Mouse (Mus musculus) layer of hippocampus, adult 2 months (tissue): ENCODE measurements around the gene Ago4. TPM values are rescaled to one million over a fixed set of nuclear protein-coding genes. Genes with fewer than 3 reads are reported as not detected.

Experiments
- DNase-seq, 2 experiments: peaks; one replicate each; pipeline ENCODE4 v3.0.0; 2022; ENCODE audit warnings: low spot score in 2 of 2
- H3K27ac ChIP-seq: fragments of 200-600 bp; 2 replicates; pipeline ENCODE4 v1.8.1; 2022
- H3K4me3 ChIP-seq: fragments of 200-600 bp; 2 replicates; pipeline ENCODE4 v1.8.1; 2022; ENCODE audit warnings: mild to moderate bottlenecking
- CTCF ChIP-seq: fragments of 200-600 bp; conservative IDR thresholded peaks from 2 replicates; pipeline ENCODE4 v1.8.1; 2022; ENCODE audit warnings: antibody characterized with exemption, mild to moderate bottlenecking, moderate library complexity
- total RNA-seq, 2 experiments: library from RNA; stranded (reverse); gene quantifications; 2 replicates each; pipeline ENCODE4 v1.2.3; 2021

Ago4 gene
- total RNA-seq, 2 experiments from 2014 or later = 7.5 to 9.5 TPM

GRCm38 (mm10) chr4:126508110-126508899 is 25.0 kb downstream of the Ago4 start:
- no peak for DNase-seq
- Histone ChIP-seq H3K4me3 (no peak overlapping the region), H3K27ac (no peak overlapping the region)
- TF ChIP-seq CTCF = no peak

DNA sequence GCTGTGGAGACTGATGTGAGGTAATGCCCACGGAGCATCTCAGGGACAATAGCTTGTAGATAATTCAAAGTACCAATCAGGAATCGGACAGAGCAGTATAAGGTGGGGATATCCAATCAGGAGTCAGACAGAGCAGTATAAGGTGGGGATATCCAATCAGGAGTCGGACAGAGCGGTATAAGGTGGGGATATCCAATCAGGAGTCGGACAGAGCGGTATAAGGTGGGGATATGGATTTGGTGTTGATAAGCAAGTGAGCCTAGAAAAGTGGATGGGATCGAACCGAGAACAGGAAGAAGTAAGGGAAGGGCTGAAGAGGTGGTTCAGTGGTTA is 30.3 kb downstream of the Ago4 start:
- no peak for DNase-seq
- no peak for TF ChIP-seq CTCF
- Histone ChIP-seq H3K27ac (no peak overlapping the region), H3K4me3 (no peak overlapping the region)

- Histone ChIP-seq H3K4me3 (no peak overlapping the region), H3K27ac (no peak overlapping the region)
- no peak for DNase-seq
- no peak for TF ChIP-seq CTCF
Observed at GRCm38 (mm10) chr4:126502141-126502976, 30.9 kb downstream of the Ago4 start.

DNA sequence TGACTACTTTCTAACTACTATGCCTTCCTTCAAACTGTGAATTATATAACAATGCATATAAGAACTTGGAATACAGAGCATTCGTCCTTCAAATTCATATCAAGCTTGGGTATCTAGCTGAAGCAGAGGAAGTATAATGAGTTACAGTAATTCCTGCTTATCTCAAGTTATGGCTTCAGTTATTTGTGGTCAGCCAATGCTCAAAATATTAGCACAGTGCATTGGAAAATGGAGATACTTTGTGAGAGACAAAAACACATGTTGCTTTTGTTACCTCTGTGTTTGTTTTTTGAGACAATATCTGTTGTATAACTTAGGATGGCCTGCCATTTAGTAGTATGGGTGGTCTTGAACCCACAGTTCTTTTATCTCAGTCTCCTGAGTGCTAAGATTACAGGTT is 34.7 kb downstream of the Ago4 start:
- no peak for TF ChIP-seq CTCF
- no peak overlapping the region for H3K27ac ChIP-seq
- no peak for DNase-seq
- H3K4me3 ChIP-seq = no peak overlapping the region

GRCm38 (mm10) chr4:126496963-126497362 is 36.3 kb downstream of the Ago4 start:
- no peak for TF ChIP-seq CTCF
- DNase-seq = no peak
- Histone ChIP-seq H3K27ac (no peak overlapping the region), H3K4me3 (no peak overlapping the region)

DNA sequence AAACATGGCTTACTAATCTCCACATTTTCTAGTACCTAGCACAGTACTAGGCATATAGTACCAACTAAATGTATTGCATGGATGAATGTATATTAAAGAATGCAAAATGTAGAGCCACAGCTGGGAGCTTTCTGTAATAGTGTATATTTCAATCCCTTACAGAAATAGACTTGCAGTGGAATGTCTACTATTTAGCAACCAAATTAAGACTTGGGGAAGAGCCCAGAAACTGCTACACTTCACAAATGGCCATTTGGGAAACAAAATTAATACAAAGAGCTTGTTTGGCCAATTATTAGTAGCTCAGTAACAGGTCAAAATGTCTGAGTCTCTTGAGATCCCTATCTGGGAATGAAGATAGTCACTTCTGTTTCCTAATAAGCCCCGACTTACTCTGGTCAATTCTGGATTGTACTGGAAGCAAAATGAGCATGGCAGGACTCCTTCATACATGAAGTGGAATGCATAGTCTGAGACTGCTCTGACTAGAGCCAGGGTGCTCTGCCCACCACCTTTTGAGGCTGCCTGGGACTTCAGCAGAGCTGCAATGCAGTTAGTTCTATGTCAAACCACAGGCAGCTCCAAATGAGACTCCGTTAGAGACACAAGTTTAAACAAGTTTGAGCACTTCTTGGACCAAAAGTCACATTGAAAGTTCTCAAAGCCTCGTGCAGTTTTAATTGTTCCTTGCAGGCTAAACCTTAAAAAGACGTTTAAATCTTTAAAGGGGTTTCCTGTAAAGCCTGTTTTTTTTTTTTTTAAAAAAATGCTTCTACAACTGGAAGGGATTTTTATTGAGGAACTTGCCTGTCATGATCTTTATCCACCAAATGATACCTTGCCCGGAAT is 37.1 kb downstream of the Ago4 start:
- no peak for TF ChIP-seq CTCF

DNA sequence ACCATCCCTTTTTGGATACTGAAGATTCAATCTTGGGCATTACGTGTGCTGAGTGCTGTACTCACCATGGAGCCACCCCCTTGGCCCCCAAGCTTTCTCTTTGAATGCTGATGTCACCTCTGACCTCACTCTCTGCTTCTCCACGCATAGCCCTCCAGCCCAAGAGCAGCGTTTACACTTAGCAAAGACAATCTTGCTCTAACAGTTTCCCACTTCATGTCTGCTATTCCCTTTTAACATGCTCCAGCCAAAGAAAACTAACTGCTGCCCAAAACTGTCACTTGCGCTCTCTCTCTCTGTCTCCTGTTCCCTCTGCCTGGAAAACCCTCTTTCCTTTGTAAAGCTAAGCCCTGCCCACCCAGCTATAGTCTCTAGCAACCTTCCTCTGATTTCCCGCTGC is 37.8 kb downstream of the Ago4 start:
- DNase-seq = no peak
- TF ChIP-seq CTCF = no peak
- H3K27ac ChIP-seq = no peak overlapping the region
- H3K4me3 ChIP-seq = no peak overlapping the region

More for the DNA sequence above, 37.1 kb downstream of the Ago4 start:
- Histone ChIP-seq H3K4me3 (no peak overlapping the region), H3K27ac (no peak overlapping the region)
- no peak for DNase-seq

- H3K27ac ChIP-seq = no peak overlapping the region
- H3K4me3 ChIP-seq = no peak overlapping the region
- TF ChIP-seq CTCF = no peak
- DNase-seq = no peak
Observed at GRCm38 (mm10) chr4:126493416-126493815, 39.9 kb downstream of the Ago4 start.

- Histone ChIP-seq H3K27ac (no peak overlapping the region), H3K4me3 (no peak overlapping the region)
- TF ChIP-seq CTCF = no peak
- no peak for DNase-seq
Observed at GRCm38 (mm10) chr4:126491977-126492376, 41.3 kb downstream of the Ago4 start.

DNA sequence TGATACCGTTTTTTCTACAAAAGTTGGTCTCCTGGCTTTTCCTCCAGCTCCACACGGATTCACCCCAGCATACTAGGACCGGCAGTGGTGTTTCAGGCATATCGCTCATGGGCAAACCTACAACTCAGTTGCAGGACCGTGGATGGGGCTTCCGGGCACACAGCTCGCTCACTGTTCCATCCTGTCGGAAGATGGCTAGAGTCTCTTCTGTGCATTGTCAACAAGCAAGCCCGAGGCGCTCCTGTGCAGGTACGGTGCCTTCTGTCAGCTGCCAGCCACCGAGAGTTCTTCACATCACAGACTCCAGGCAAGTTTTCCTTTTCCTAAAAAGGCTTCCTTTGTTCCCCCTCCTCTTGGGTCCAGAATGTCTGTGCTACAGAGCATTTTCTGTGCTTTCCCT is 42.5 kb downstream of the Ago4 start:
- Histone ChIP-seq H3K4me3 (no peak overlapping the region), H3K27ac (no peak overlapping the region)
- no peak for TF ChIP-seq CTCF
- DNase-seq = no peak

DNA sequence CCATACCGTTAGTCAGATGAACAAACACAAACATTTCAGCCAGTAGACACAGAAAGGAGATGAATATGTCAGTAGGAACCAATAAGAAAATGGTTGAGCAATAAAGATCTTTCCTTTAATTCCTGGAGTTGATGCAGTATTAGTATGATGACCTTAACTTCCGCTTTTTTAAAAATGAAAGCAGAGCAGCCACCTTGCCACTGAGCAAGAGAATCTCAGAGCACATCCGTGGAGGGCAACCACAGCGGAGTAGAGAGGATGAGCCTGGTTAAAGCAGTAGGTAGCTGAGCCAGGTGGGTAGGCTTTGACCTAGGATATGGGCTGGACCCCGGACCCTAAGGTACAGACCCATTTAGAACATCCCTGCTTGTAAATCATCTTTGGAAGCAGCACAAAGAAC is 43.5 kb downstream of the Ago4 start:
- no peak overlapping the region for H3K4me3 ChIP-seq
- H3K27ac ChIP-seq = no peak overlapping the region
- TF ChIP-seq CTCF = no peak
- no peak for DNase-seq

GRCm38 (mm10) chr4:126486217-126486616 is 47.1 kb downstream of the Ago4 start:
- Histone ChIP-seq H3K4me3 (no peak overlapping the region), H3K27ac (no peak overlapping the region)
- peak; percentile 62 for TF ChIP-seq CTCF
- DNase-seq = no peak

DNA sequence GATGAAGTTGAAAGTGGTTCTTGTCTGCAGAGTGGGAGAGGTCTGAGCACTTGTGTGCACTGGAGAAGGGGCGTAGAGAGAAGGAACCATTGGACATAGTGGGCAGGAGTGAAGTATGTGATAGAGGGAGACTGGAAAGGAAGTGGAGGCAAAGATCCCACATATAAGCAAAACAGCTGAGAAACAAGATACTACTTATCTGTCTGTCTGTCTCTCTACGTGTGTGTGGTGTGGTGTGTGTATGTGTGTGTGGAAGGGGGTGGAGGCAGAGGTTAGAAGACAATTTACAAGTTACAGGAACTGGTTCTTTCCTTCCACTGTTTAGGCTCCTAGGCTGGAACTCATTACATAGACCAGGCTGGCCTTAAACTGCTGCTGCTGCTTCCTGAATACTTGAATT is 48.2 kb downstream of the Ago4 start:
- Histone ChIP-seq H3K4me3 (no peak overlapping the region), H3K27ac (no peak overlapping the region)
- DNase-seq = no peak
- no peak for TF ChIP-seq CTCF
